Comparison of ENCODE assay signal across 8 mouse cellular contexts in genomic region chr8:111595712-111596484, GRCm38 (mm10). TPM values are rescaled to one million over a fixed set of nuclear protein-coding genes. Genes with fewer than 3 reads are reported as not detected.
A peak's percentile ranks its signal among the peaks of the same experiment; 100 is the strongest.
DNase-seq lines count a peak whose midpoint lies in the region; ATAC-seq and TF ChIP-seq lines count a peak whose summit lies in the region.

No protein-coding gene starts in this region.

- no peak overlapping the region for H3K27ac ChIP-seq in forebrain, embryonic 16.5 days (ENCODE audit: low read length)
- no peak overlapping the region for H3K27ac ChIP-seq in forebrain, embryonic 14.5 days (ENCODE audit: low read depth, low read length)
- H3K27ac ChIP-seq in intestine, embryonic 16.5 days (ENCODE audit: low read length), result peak overlapping the region; percentile 91
- peak overlapping the region; percentile 91 for H3K27ac ChIP-seq in lung, embryonic 14.5 days (ENCODE audit: low read depth)

- no peak for DNase-seq in forebrain, embryonic 14.5 days (ENCODE audit: low spot score)
- DNase-seq in lung, embryonic 14.5 days, result peak; percentile 68
- peak; percentile 44 to 60 for DNase-seq in spleen, postnatal 14 days (ENCODE audit: low spot score in 2 of 2)
- no peak for DNase-seq in Muller cell, postnatal 12 days (ENCODE audit: inconsistent ontology term)

- H3K36me3 ChIP-seq in forebrain, embryonic 16.5 days (ENCODE audit: control insufficient read depth, insufficient read depth), result no peaks in the 10 kb centered on the region
- H3K36me3 ChIP-seq in forebrain, embryonic 14.5 days (ENCODE audit: control insufficient read depth, insufficient read depth, low read length), result no peaks in the 10 kb centered on the region
- H3K36me3 ChIP-seq in intestine, embryonic 16.5 days (ENCODE audit: control insufficient read depth, insufficient read depth, low read length), result no peaks in the 10 kb centered on the region
- H3K36me3 ChIP-seq in lung, embryonic 14.5 days (ENCODE audit: insufficient read depth), result no peaks in the 10 kb centered on the region

- peaks cover 11% of the 10 kb centered on the region for H3K4me1 ChIP-seq in forebrain, embryonic 16.5 days (replicated peaks; ENCODE audit: control insufficient read depth, insufficient read depth, low read length)
- H3K4me1 ChIP-seq in forebrain, embryonic 14.5 days (ENCODE audit: control insufficient read depth, insufficient read depth, low read length), result peaks cover 12% of the 10 kb centered on the region; the same call in 1 of the 2 replicates
- peaks cover 37% of the 10 kb centered on the region for H3K4me1 ChIP-seq in intestine, embryonic 16.5 days (ENCODE audit: control insufficient read depth, insufficient read depth, low read length)
- peaks cover 45% of the 10 kb centered on the region for H3K4me1 ChIP-seq in lung, embryonic 14.5 days (ENCODE audit: insufficient read depth)

- H3K9ac ChIP-seq in forebrain, embryonic 16.5 days (replicated peaks; ENCODE audit: low read depth, low read length), result no peak overlapping the region
- no peak overlapping the region for H3K9ac ChIP-seq in forebrain, embryonic 14.5 days (ENCODE audit: low read length)
- peak overlapping the region; percentile 15; the same call in 1 of the 2 replicates for H3K9ac ChIP-seq in intestine, embryonic 16.5 days (ENCODE audit: low read depth, low read length)
- H3K9ac ChIP-seq in lung, embryonic 14.5 days, result no peak overlapping the region

- H3K4me2 ChIP-seq in forebrain, embryonic 16.5 days (ENCODE audit: low read length), result no peak overlapping the region
- H3K4me2 ChIP-seq in forebrain, embryonic 14.5 days (ENCODE audit: low read length), result no peak overlapping the region
- H3K4me2 ChIP-seq in intestine, embryonic 16.5 days (ENCODE audit: low read depth, low read length), result peak overlapping the region; percentile 15; the same call in 1 of the 2 replicates
- peak overlapping the region; percentile 42 for H3K4me2 ChIP-seq in lung, embryonic 14.5 days

- H3K4me3 ChIP-seq in forebrain, embryonic 16.5 days (replicated peaks; ENCODE audit: low read length), result no peak overlapping the region
- no peak overlapping the region for H3K4me3 ChIP-seq in forebrain, embryonic 14.5 days (ENCODE audit: low read depth, low read length)
- H3K4me3 ChIP-seq in intestine, embryonic 16.5 days (ENCODE audit: low read length), result no peak overlapping the region
- H3K4me3 ChIP-seq in lung, embryonic 14.5 days (ENCODE audit: low read depth, low read length), result no peak overlapping the region

- TF ChIP-seq CTCF in lung, embryonic 14.5 days (IDR thresholded peaks at IDR 0.05; ENCODE audit: low read depth), result no peak

- H3K9me3 ChIP-seq in forebrain, embryonic 16.5 days (ENCODE audit: control insufficient read depth, low read length), result no peaks in the 10 kb centered on the region
- no peaks in the 10 kb centered on the region for H3K9me3 ChIP-seq in forebrain, embryonic 14.5 days (replicated peaks; ENCODE audit: control insufficient read depth, low read length)
- H3K9me3 ChIP-seq in intestine, embryonic 16.5 days (ENCODE audit: control insufficient read depth, low read length), result no peaks in the 10 kb centered on the region
- H3K9me3 ChIP-seq in lung, embryonic 14.5 days (ENCODE audit: low read depth, low read length), result no peaks in the 10 kb centered on the region

- 86% methylated on average over 15 of the region's 15 CpGs for WGBS in forebrain, embryonic 16.5 days
- WGBS in forebrain, embryonic 14.5 days, result 93% methylated on average over 15 of the region's 15 CpGs
- WGBS in intestine, embryonic 16.5 days, result 49% methylated on average over 15 of the region's 15 CpGs
- WGBS in lung, embryonic 14.5 days, result 53% methylated on average over 15 of the region's 15 CpGs

- 0 out of 2 replicates have a peak, but pooled peaks have one; percentile 10 for ATAC-seq in forebrain, embryonic 16.5 days
- ATAC-seq in forebrain, embryonic 14.5 days, result no peak
- ATAC-seq in CD4-positive, CD25-positive, alpha-beta regulatory T cell, adult 4 months, result peak; percentile 92
- peak; percentile 60 for ATAC-seq in erythroblast, adult 5-6 weeks (replicated peaks; ENCODE audit: low FRiP score, poor library complexity, severe bottlenecking)
- ATAC-seq in intestine, embryonic 16.5 days, result peak; percentile 73
- ATAC-seq in lung, embryonic 14.5 days (ENCODE audit: insufficient read depth), result peak; percentile 71

- no peaks in the 10 kb centered on the region for H3K27me3 ChIP-seq in forebrain, embryonic 16.5 days (replicated peaks; ENCODE audit: control insufficient read depth, insufficient read depth, low read length)
- H3K27me3 ChIP-seq in forebrain, embryonic 14.5 days (replicated peaks; ENCODE audit: control insufficient read depth, insufficient read depth, low read length), result no peaks in the 10 kb centered on the region
- H3K27me3 ChIP-seq in intestine, embryonic 16.5 days (replicated peaks; ENCODE audit: control insufficient read depth, insufficient read depth, low read length), result no peaks in the 10 kb centered on the region
- no peaks in the 10 kb centered on the region for H3K27me3 ChIP-seq in lung, embryonic 14.5 days (ENCODE audit: insufficient read depth, low read length)

RNA-seq across cellular contexts. Expression of gene Ldhd, which starts 34.3 kb away (rescaled TPM):
- polyA plus RNA-seq in forebrain, embryonic 16.5 days (2015; fragmentation: Nextera tagmentation; extraction: Ambion mirVana), result 0.71 TPM in 2 replicates
- 0.20 and 0.22 TPM in 2 replicates for polyA plus RNA-seq in forebrain, embryonic 14.5 days (2014; fragmentation: Nextera tagmentation; extraction: Ambion mirVana)
- 1 to 10 TPM in 1 of 2 experiments, under 1 TPM in 1; 0.98 to 2.0 TPM for polyA plus RNA-seq in CD4-positive, CD25-positive, alpha-beta regulatory T cell, adult 4 months (2017; shearing (Covaris generic))
- not detected in 2 replicates for total RNA-seq in erythroblast, adult 5-6 weeks (2015; ENCODE audit: low replicate concordance)
- 0.42 TPM in 1 of 2 replicates, not detected in the other for total RNA-seq in erythroblast, adult 5-6 weeks (2017; ENCODE audit: low replicate concordance)
- 2.7 and 3.5 TPM in 2 replicates for polyA plus RNA-seq in intestine, embryonic 16.5 days (2015; fragmentation: Nextera tagmentation; extraction: Ambion mirVana)
- 0.30 TPM in 2 replicates for polyA plus RNA-seq in lung, embryonic 14.5 days (2014; fragmentation: Nextera tagmentation; extraction: Ambion mirVana)

RNA-seq across cellular contexts. Expression of gene Zfp1, which starts 47.3 kb away (rescaled TPM):
- polyA plus RNA-seq in forebrain, embryonic 16.5 days (2015; fragmentation: Nextera tagmentation; extraction: Ambion mirVana), result 32.5 and 35.7 TPM in 2 replicates
- polyA plus RNA-seq in forebrain, embryonic 14.5 days (2014; fragmentation: Nextera tagmentation; extraction: Ambion mirVana), result 26.1 and 32.9 TPM in 2 replicates
- 10 to 100 TPM; 41.3 to 41.7 TPM for polyA plus RNA-seq in CD4-positive, CD25-positive, alpha-beta regulatory T cell, adult 4 months (2017; shearing (Covaris generic))
- 1.2 and 3.3 TPM in 2 replicates for total RNA-seq in erythroblast, adult 5-6 weeks (2015; ENCODE audit: low replicate concordance)
- total RNA-seq in erythroblast, adult 5-6 weeks (2017; ENCODE audit: low replicate concordance), result 1.3 TPM in 1 of 2 replicates, not detected in the other
- 12.6 and 16.0 TPM in 2 replicates for polyA plus RNA-seq in intestine, embryonic 16.5 days (2015; fragmentation: Nextera tagmentation; extraction: Ambion mirVana)
- 22.0 and 22.5 TPM in 2 replicates for polyA plus RNA-seq in lung, embryonic 14.5 days (2014; fragmentation: Nextera tagmentation; extraction: Ambion mirVana)

Comparison
In these comparisons a context has a peak if more than half of its experiments do, and no peak if none do; other contexts are left out.
1. H3K27ac ChIP-seq: peak in intestine, embryonic 16.5 days (single experiment) and lung, embryonic 14.5 days (single experiment); none in forebrain, embryonic 16.5 days (single experiment) and forebrain, embryonic 14.5 days (single experiment).
2. H3K4me2 ChIP-seq: peak in intestine, embryonic 16.5 days (single experiment) and lung, embryonic 14.5 days (single experiment); none in forebrain, embryonic 16.5 days (single experiment) and forebrain, embryonic 14.5 days (single experiment).
3. DNase-seq: peak in lung, embryonic 14.5 days (single experiment) and spleen, postnatal 14 days (2 of 2); none in forebrain, embryonic 14.5 days (single experiment) and Muller cell, postnatal 12 days (single experiment).